Mouse (Mus musculus) monocyte, adult 2 months (primary cell): ENCODE results near the gene Cd80.
"Not testable (repeated sequence)": the region's sequence is repeated elsewhere in the genome, so short reads cannot be mapped to it uniquely, and the experiment has no call there.

ENCODE experiments used
- DNase-seq, 2 experiments: peaks; one replicate each; pipeline ENCODE4 v3.0.0; 2022; ENCODE audit warnings: low spot score in 2 of 2, low read depth in 1 of 2

Cd80 gene

GRCm38 (mm10) chr16:38471697-38472506 is 16.5 kb downstream of the Cd80 start:
- DNase-seq: no peak

DNA sequence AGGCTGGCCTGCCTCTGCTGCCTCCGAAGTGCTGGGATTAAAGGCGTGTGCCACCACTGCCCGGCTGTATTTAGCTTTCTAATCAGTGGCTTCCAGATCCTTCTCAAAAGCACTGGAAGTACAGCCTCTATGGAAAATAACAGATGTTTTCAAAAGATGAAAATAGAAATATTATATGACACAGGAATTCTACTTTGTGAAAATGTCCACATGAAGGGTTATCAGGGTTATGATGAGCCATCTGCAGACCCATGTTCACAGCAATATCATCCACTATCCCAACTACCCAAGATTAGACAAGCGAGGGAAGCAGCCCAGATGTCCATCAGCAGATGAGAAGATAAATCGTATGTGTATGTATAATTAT is 17.1 kb downstream of the Cd80 start:
- DNase-seq: no peak

- DNase-seq: no peak
Observed at GRCm38 (mm10) chr16:38473661-38474060, 18.3 kb downstream of the Cd80 start.

DNA sequence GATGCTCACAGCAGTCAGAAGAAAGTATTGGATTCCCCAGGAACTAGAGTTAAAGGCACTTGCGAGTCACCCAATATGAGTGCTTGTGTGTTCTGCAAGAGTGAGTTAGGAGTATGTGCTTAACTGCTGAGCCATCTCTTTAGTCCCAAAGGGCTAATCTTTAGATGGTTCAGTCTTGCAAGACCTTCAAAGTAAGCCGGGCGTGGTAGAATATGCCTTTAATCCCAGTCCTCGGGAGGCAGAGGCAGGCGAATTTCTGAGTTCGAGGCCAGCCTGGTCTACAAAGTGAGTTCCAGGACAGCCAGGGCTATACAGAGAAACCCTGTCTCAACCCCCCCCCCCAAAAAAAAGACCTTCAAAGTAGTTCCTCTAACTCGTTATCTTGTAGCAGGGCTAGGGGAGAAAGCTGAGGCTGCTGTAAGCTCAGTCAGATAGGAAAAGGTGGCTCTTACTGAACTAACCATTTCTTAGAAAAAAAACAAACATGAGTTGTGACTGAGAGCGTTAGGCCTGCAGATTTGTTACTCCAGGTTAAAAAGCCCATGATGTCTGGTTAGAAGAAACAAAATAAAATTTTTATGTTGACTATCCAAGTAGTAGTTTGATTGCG is 19.4 kb downstream of the Cd80 start:
- no peak for DNase-seq

GRCm38 (mm10) chr16:38475681-38476311 is 20.4 kb downstream of the Cd80 start:
- DNase-seq: no peak

GRCm38 (mm10) chr16:38476312-38477240 is 21.2 kb downstream of the Cd80 start:
- no peak for DNase-seq

DNA sequence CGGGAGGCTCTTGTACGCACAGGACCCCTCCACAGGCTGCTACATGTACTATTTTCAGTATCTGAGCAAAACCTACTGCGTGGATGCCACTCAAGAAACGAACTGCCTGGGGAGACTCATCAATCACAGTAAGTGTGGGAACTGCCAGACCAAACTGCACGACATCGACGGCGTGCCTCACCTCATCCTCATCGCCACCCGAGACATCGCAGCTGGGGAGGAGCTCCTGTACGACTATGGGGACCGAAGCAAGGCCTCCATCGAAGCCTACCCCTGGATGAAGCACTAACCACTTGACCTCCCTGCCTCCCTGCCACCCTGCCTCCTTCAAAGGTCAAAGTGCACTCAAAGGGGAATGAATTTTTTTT is 21.9 kb downstream of the Cd80 start:
- not testable (repeated sequence) for DNase-seq

GRCm38 (mm10) chr16:38478296-38478695 is 22.9 kb downstream of the Cd80 start:
- no peak for DNase-seq

GRCm38 (mm10) chr16:38481327-38481726 is 26.0 kb downstream of the Cd80 start:
- DNase-seq: no peak

DNA sequence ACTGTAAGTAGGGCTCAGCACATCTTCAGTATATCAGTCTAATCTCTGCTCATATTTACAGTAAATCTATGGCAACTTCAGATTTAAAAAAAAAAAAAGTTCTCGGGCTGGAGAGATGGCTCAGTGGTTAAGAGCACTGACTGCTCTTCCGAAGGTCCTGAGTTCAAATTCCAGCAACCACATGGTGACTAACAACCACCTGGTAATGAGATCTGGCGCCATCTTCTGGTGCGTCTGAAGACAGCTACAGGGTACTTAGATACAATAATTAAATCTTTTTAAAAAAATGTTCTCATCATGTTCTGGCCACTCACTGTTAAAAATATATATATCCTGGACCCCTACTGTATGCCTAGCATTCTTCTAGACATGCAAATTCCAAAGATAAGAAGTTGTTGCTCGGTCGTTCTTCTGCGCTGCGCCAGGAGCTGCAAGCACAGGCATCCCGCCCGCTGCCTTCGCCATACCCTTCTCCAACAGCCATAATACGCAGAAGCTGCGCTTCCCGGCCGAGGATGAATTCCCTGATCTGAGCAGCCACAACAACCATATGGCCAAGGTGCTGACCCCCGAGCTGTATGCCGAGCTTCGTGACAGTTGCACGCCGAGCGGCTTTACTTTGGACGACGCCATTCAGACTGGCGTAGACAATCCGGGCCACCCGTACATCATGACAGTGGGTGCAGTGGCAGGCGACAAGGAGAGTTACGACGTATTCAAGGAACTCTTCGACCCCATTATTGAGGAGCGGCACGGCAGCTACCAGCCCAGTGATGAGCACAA is 27.6 kb downstream of the Cd80 start:
- DNase-seq: no peak

GRCm38 (mm10) chr16:38483582-38484309 is 28.4 kb downstream of the Cd80 start:
- no peak for DNase-seq

GRCm38 (mm10) chr16:38492551-38492950 is 37.2 kb downstream of the Cd80 start:
- DNase-seq: no peak

DNA sequence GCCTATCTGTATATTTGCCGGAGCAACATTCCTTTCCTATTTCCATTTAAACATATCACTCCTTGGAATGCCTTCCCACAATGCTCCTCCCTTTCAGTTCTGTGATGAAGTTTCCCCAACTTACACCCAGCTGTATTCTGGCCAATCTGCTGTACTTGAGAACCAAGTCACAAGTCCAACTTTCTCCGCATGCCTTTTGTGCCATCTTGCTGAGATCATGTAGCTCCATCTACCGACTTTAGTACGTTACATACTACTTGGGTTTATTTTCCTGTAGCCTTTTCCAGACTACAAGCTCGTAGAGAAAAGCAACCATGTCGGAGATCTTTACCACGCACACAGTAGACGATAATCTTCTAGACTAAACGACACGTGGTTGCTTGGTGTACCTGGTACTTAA is 38.5 kb downstream of the Cd80 start:
- no peak for DNase-seq

- DNase-seq: no peak
Observed at GRCm38 (mm10) chr16:38496604-38497140, 41.3 kb downstream of the Cd80 start.

- DNase-seq: no peak
Observed at GRCm38 (mm10) chr16:38502469-38502868, 47.1 kb downstream of the Cd80 start.

- no peak for DNase-seq
Observed at GRCm38 (mm10) chr16:38503528-38503927, 48.2 kb downstream of the Cd80 start.

- peak in 1 of 2 experiments; percentile 42 for DNase-seq
Observed at GRCm38 (mm10) chr16:38506041-38506634, 50.8 kb downstream of the Cd80 start.

- DNase-seq: no peak
Observed at GRCm38 (mm10) chr16:38510846-38511245, 55.5 kb downstream of the Cd80 start.

DNA sequence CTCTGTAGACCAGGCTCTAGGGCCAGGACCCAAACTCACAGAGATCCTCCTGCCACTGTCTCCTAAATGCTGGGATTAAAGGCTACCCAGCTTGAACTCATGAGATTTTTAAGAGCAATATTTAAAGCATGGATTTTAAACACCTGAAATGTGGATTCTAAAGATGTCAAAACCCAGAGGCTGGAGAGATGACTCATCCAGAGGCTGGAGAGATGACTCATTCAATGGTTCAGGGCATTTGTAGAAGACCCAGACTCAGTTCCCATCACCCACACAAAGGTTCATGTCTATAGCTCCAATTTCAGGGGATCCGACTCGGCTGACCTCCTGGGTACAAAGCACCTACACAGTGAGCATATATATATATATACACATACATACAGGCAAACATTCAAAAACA is 63.8 kb downstream of the Cd80 start:
- no peak for DNase-seq
